Mouse (Mus musculus) myocyte (in vitro differentiated cells): ENCODE measurements around the gene Acd. TPM values are rescaled to one million over a fixed set of nuclear protein-coding genes. Genes with fewer than 3 reads are reported as not detected.

Source experiments
- H3K27me3 ChIP-seq: one replicate; pipeline ENCODE4 v1.6.1; 2011; ENCODE audit not compliant: control insufficient read depth, insufficient read depth, insufficient read length
- H3K36me3 ChIP-seq: one replicate; pipeline ENCODE4 v1.6.1; 2011; ENCODE audit not compliant: control insufficient read depth, insufficient read depth
- H3K4me2 ChIP-seq: one replicate; pipeline ENCODE4 v1.6.1; 2011; ENCODE audit warnings: low read depth, control low read depth
- H3K4me3 ChIP-seq: one replicate; pipeline ENCODE4 v1.5.1; 2011; ENCODE audit warnings: mild to moderate bottlenecking, control low read depth, moderate library complexity
- H3K79me2 ChIP-seq: one replicate; pipeline ENCODE4 v1.6.1; 2011; ENCODE audit not compliant: control insufficient read depth, insufficient read depth
- H3ac ChIP-seq: one replicate; pipeline ENCODE4 v1.6.1; 2011; ENCODE audit not compliant: control insufficient read depth, insufficient read length
- CEBPB ChIP-seq: IDR thresholded peaks from 2 replicates; pipeline ENCODE4 v1.6.1; 2011; ENCODE audit warnings: mild to moderate bottlenecking, moderate library complexity; ENCODE audit not compliant: poor library complexity, insufficient read depth, severe bottlenecking
- E2F4 ChIP-seq: IDR thresholded peaks from one replicate; pipeline ENCODE4 v1.6.1; 2011; ENCODE audit warnings: mild to moderate bottlenecking, control low read depth, moderate library complexity; ENCODE audit not compliant: insufficient read depth
- MAX ChIP-seq: IDR thresholded peaks from one replicate; pipeline ENCODE4 v1.6.1; 2011; ENCODE audit warnings: low read depth, mild to moderate bottlenecking, control low read depth
- MYOD1 ChIP-seq, 3 experiments: IDR thresholded peaks; one replicate each; pipeline ENCODE4 v1.6.1; 2011; ENCODE audit warnings: control low read depth in 2 of 3, low read depth in 2 of 3, mild to moderate bottlenecking in 2 of 3, moderate library complexity in 1 of 3; ENCODE audit not compliant: insufficient read length in 2 of 3, control insufficient read depth in 1 of 3
- MYOG ChIP-seq, 3 experiments: IDR thresholded peaks; one replicate each; pipeline ENCODE4 v1.6.1; 2011; ENCODE audit warnings: control low read depth in 2 of 3, low read depth in 2 of 3, mild to moderate bottlenecking in 2 of 3; ENCODE audit not compliant: insufficient read length in 2 of 3, control insufficient read depth in 1 of 3, insufficient read depth in 1 of 3
- POLR2A ChIP-seq: IDR thresholded peaks from one replicate; pipeline ENCODE4 v1.6.1; 2011; ENCODE audit warnings: low read depth, mild to moderate bottlenecking, control low read depth, moderate library complexity; ENCODE audit not compliant: insufficient read length
- POLR2AphosphoS2 ChIP-seq: IDR thresholded peaks from one replicate; pipeline ENCODE4 v1.6.1; 2011; ENCODE audit warnings: low read depth, control low read depth; ENCODE audit not compliant: insufficient read length
- REST ChIP-seq: IDR thresholded peaks from one replicate; pipeline ENCODE4 v1.6.1; 2011; ENCODE audit warnings: mild to moderate bottlenecking, control low read depth, moderate library complexity; ENCODE audit not compliant: insufficient read depth, insufficient read length
- SRF ChIP-seq: IDR thresholded peaks from one replicate; pipeline ENCODE4 v1.6.1; 2011; ENCODE audit warnings: low read depth; ENCODE audit not compliant: control insufficient read depth, insufficient read length
- TCF12 ChIP-seq: IDR thresholded peaks from one replicate; pipeline ENCODE4 v1.6.1; 2011; ENCODE audit warnings: mild to moderate bottlenecking, control low read depth; ENCODE audit not compliant: poor library complexity, insufficient read depth, severe bottlenecking
- TCF3 ChIP-seq: IDR thresholded peaks from one replicate; pipeline ENCODE4 v1.6.1; 2011; ENCODE audit warnings: low read depth, control low read depth; ENCODE audit not compliant: insufficient read length
- USF1 ChIP-seq: IDR thresholded peaks from one replicate; pipeline ENCODE4 v1.6.1; 2011; ENCODE audit warnings: low read depth, mild to moderate bottlenecking, control low read depth, moderate library complexity
- polyA plus RNA-seq: library from polyadenylated mRNA; unstranded; fragments of >200 nt; fragmentation: generic; extraction: Trizol; gene quantifications from one replicate; pipeline ENCODE4 v1.2.1, GENCODE M21; 2012; ENCODE audit warnings: missing spikeins

Gene Acd
- polyA plus RNA-seq = 20.4 TPM

DNA sequence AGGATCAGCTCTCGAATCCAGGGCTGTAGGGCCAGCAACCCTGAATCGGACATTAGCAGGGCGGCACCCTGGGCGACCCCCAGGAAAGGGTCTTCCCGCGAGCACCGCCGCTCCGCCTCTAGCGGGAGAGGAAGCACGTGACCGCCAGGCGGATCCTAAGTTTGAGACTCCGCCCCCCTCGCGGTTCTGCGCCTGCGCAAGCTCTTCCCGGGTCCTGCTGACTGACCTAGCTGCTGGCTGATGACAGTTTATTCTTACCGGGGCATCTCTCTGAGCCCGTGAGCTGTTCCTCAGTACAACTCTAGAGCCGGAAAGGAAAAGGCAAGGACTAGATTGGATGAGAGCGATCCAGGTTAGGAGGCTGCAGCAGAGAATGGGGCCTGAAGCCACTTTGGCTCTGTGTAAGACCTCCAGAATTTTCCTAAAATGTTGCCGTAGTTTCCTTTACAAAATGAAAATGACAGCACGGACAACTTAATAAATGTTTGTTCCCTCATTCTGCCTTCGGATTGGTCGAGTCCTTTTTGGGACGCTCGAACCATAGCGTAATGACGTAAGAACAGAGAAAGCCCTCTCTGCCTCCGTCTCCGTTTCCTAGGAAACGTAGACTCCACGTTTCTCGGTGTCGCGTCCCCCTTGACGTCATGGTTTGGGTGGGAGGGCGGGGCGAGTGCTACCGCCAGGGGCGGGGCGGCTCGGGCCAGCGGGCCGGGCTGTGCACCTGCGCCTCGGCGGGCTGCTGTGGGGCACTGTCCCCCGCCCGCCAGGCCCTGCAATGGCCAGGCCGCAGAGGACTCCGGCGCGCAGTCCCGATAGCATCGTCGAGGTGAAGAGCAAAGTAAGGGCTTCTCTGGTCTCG, at the start of gene Acd, which contains the start of gene Pard6a:
TSS of gene Acd (minus strand) at position 137 of the 859 bp plus-strand sequence.
TSS of gene Pard6a (plus strand) at position 183 of the 859 bp plus-strand sequence.
- Histone ChIP-seq H3K4me2 (peak within 1 kb of the TSS; percentile 99), H3K27me3 (no peaks in the 10 kb centered on the region), H3ac (peak within 1 kb of the TSS; percentile 6), H3K79me2 (peaks cover under 1% of the 10 kb centered on the region), H3K36me3 (peaks cover 3% of the 10 kb centered on the region), H3K4me3 (peak within 1 kb of the TSS; percentile 91)
- no peak for TF ChIP-seq REST
- no peak for TF ChIP-seq MAX
- no peak for TF ChIP-seq SRF
- TF ChIP-seq MYOG (IDR thresholded peaks at IDR 0.05; ENCODE audit: control insufficient read depth in 1 of 3, insufficient read depth in 1 of 3, insufficient read length in 2 of 3, low read depth in 2 of 3) = peak in 2 of 3 experiments; percentile 47 to 57
- TF ChIP-seq MYOD1 (IDR thresholded peaks at IDR 0.05; ENCODE audit: control insufficient read depth in 1 of 3, insufficient read length in 2 of 3, low read depth in 2 of 3) = peak in 1 of 3 experiments; percentile 70
- peak; percentile 17; the same call in 1 of the 2 replicates for TF ChIP-seq CEBPB
- peak; percentile 89 for TF ChIP-seq POLR2AphosphoS2
- peak; percentile 94 for TF ChIP-seq USF1
- no peak for TF ChIP-seq TCF12
- peak; percentile 79 for TF ChIP-seq POLR2A
- no peak for TF ChIP-seq E2F4
- no peak for TF ChIP-seq TCF3

DNA sequence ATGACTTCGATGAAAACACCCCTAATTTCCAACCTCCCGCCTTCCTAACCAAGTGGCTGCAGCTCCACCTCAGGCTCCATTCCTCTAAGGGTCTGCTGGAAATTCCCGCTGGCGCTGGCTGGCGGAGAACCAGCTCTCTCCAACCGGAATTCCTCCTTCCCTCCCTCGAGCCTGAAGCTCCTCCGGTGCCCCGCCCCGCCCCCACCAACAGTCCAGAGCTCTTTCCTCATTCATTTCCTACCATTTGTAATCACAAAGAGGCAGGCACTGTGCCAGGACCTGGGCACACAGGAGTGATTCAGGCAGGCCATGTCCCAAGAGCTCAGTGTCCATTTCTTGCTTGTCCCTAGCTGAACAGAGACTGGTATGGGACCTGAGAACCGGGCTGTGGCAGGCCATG, 49.7 kb upstream of the Acd start:
- peak overlapping the region; percentile 27 for H3K4me2 ChIP-seq

DNA sequence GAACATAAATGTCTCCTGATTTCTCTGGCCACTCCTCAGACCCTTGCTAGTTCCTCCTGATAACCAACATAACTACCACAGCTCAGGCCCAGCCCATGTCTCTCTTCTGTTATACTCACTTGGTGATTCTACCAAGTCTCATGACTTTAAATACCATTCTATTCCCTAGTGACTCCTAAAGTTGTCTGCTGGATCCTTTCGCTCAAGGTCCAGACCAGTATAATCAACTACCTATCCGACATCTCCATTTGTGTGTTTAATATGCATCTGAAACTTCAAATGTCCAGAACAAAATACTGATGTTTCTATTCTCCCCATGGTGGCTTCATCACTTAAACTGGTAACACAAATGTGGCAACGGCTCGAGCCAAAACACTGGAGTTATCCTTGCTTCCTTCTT, 42.4 kb upstream of the Acd start:
- TF ChIP-seq REST = no peak
- TF ChIP-seq MAX = no peak
- no peak for TF ChIP-seq POLR2A
- no peak for TF ChIP-seq E2F4
- no peak for TF ChIP-seq MYOG (IDR thresholded peaks at IDR 0.05; ENCODE audit: control insufficient read depth in 1 of 3, insufficient read depth in 1 of 3, insufficient read length in 2 of 3, low read depth in 2 of 3)
- TF ChIP-seq SRF = no peak
- H3K4me3 ChIP-seq = no peak overlapping the region

More for the DNA sequence above, 49.7 kb upstream of the Acd start:
- H3K4me3 ChIP-seq = no peak overlapping the region
- no peaks in the 10 kb centered on the region for H3K27me3 ChIP-seq
- TF ChIP-seq SRF = no peak
- no peak for TF ChIP-seq MAX
- TF ChIP-seq MYOD1 (IDR thresholded peaks at IDR 0.05; ENCODE audit: control insufficient read depth in 1 of 3, insufficient read length in 2 of 3, low read depth in 2 of 3) = no peak
- no peak for TF ChIP-seq TCF12
- no peak for TF ChIP-seq USF1
- no peak for TF ChIP-seq REST
- TF ChIP-seq MYOG (IDR thresholded peaks at IDR 0.05; ENCODE audit: control insufficient read depth in 1 of 3, insufficient read depth in 1 of 3, insufficient read length in 2 of 3, low read depth in 2 of 3) = no peak
- no peak for TF ChIP-seq E2F4
- no peak for TF ChIP-seq TCF3
- no peak for TF ChIP-seq POLR2AphosphoS2
- no peak for TF ChIP-seq POLR2A
- TF ChIP-seq CEBPB = no peak
- no peaks in the 10 kb centered on the region for H3K79me2 ChIP-seq
- no peaks in the 10 kb centered on the region for H3K36me3 ChIP-seq
- no peak overlapping the region for H3ac ChIP-seq

DNA sequence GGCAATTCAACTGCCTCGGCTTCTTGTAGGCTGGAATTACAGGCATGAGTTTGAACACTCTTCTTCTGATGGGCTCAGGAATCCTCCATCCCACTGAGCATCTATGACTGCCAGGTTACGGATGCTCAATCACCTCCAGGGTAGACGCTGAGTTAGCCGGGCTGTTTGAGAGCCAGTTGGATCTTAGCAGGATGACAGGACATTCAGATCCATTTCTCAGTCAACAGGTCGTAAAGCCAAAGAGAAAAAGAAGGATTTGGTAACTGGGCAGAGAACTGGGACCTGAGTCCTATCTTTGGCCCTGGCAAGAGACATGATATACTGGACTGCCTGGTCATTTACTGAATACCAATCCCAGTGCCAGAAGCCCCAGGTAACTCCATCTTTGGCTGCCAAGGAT, 38.3 kb upstream of the Acd start:
- Histone ChIP-seq H3K36me3 (no peaks in the 10 kb centered on the region), H3K79me2 (no peaks in the 10 kb centered on the region), H3K4me3 (no peak overlapping the region), H3ac (no peak overlapping the region), H3K27me3 (no peaks in the 10 kb centered on the region), H3K4me2 (no peak overlapping the region)
- no peak for TF ChIP-seq CEBPB
- TF ChIP-seq MAX = no peak
- no peak for TF ChIP-seq USF1
- no peak for TF ChIP-seq TCF3
- no peak for TF ChIP-seq SRF
- no peak for TF ChIP-seq POLR2A
- no peak for TF ChIP-seq MYOG (IDR thresholded peaks at IDR 0.05; ENCODE audit: control insufficient read depth in 1 of 3, insufficient read depth in 1 of 3, insufficient read length in 2 of 3, low read depth in 2 of 3)
- TF ChIP-seq E2F4 = no peak
- no peak for TF ChIP-seq POLR2AphosphoS2
- no peak for TF ChIP-seq MYOD1 (IDR thresholded peaks at IDR 0.05; ENCODE audit: control insufficient read depth in 1 of 3, insufficient read length in 2 of 3, low read depth in 2 of 3)
- no peak for TF ChIP-seq TCF12
- TF ChIP-seq REST = no peak

More for the DNA sequence above, 42.4 kb upstream of the Acd start:
- no peak overlapping the region for H3ac ChIP-seq
- H3K79me2 ChIP-seq = no peaks in the 10 kb centered on the region
- no peaks in the 10 kb centered on the region for H3K27me3 ChIP-seq
- no peaks in the 10 kb centered on the region for H3K36me3 ChIP-seq
- H3K4me2 ChIP-seq = no peak overlapping the region
